Mouse (Mus musculus) megakaryocyte, embryonic 14.5 days (primary cell): Measurements from ENCODE around the gene Stx11. TPM values are rescaled to one million over a fixed set of nuclear protein-coding genes. Genes with fewer than 3 reads are reported as not detected.

Source experiments
- H3K27me3 ChIP-seq: replicated peaks from 2 replicates; pipeline ENCODE3; 2012; ENCODE audit warnings: inconsistent platforms
- H3K36me3 ChIP-seq: replicated peaks from 2 replicates; pipeline ENCODE3; 2012; ENCODE audit warnings: low read length, inconsistent platforms, mixed read lengths
- H3K4me1 ChIP-seq: 2 replicates; pipeline ENCODE4 v1.6.1; 2012; ENCODE audit warnings: inconsistent platforms
- H3K4me3 ChIP-seq: replicated peaks from 2 replicates; pipeline ENCODE3; 2012; ENCODE audit warnings: moderate library complexity, mild to moderate bottlenecking, inconsistent platforms
- H3K9me3 ChIP-seq: 2 replicates; pipeline ENCODE4 v1.6.1; 2012; ENCODE audit warnings: inconsistent platforms
- FLI1 ChIP-seq: IDR thresholded peaks from 2 replicates; pipeline ENCODE4 v1.6.1; 2012; ENCODE audit warnings: low read length, inconsistent platforms, mixed read lengths
- GATA1 ChIP-seq: IDR thresholded peaks from 3 replicates; pipeline ENCODE4 v1.6.1; 2012; ENCODE audit warnings: mixed read lengths, low read length, inconsistent platforms, borderline replicate concordance
- polyA plus RNA-seq: library from polyadenylated mRNA; stranded (reverse); fragments of >175 nt; gene quantifications from 2 replicates; pipeline ENCODE4 v1.2.3, GENCODE M21; 2012; ENCODE audit warnings: low replicate concordance; ENCODE audit not compliant: insufficient read depth

Stx11 gene
- polyA plus RNA-seq, 1 experiment = 81.5 TPM

DNA sequence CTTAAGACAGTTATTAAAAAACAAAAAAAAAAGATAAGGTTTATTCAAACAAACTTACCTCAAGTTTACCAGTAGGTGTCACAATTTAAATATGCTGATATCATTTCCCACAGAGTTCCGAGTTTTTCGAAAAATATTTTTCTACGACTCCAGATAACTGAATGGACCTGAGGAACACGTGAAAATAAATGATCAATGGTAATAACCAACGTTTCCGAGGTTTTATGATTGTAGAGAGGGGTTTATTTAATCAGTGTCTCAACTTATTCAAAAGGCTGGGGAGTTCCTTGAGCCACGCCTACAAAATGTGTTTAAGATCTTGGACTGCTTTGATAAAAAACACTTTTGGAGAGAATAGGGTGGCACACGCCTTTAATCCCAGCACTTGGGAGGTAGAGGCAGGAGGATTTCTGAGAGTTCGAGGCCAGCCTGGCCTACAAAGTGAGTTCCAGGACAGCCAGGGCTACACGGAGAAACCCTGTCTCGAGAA lies 42.5 kb downstream of the Stx11 start:
- Histone ChIP-seq H3K27me3 (no peaks in the 10 kb centered on the region), H3K4me3 (peak overlapping the region; percentile 95), H3K36me3 (no peaks in the 10 kb centered on the region), H3K9me3 (no peaks in the 10 kb centered on the region), H3K4me1 (peaks cover 40% of the 10 kb centered on the region)
- TF ChIP-seq GATA1 (no peak), FLI1 (no peak)

DNA sequence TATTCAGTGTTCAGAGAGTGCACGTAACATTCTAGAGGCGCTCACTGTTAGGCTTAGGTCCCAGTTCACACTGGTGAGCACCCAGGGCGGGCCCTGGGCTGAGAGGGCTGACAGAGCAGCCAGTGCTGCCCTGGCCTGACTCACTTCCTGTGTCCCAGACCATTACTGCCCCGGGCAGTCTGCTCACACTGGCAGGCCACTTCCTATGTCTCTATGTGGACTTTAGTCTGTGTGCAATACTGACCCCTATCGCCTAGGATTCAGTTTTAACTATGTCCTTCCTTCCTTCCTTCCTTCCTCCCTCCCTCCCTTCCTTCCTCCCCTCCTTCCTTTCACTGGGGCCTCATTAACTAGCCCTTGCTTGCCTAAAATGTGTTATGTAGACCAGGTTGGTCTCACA lies 44.8 kb downstream of the Stx11 start:
- Histone ChIP-seq H3K27me3 (no peaks in the 10 kb centered on the region), H3K4me3 (peak overlapping the region; percentile 62), H3K36me3 (peaks cover 4% of the 10 kb centered on the region), H3K4me1 (peaks cover 33% of the 10 kb centered on the region), H3K9me3 (no peaks in the 10 kb centered on the region)
- no peak for TF ChIP-seq GATA1

DNA sequence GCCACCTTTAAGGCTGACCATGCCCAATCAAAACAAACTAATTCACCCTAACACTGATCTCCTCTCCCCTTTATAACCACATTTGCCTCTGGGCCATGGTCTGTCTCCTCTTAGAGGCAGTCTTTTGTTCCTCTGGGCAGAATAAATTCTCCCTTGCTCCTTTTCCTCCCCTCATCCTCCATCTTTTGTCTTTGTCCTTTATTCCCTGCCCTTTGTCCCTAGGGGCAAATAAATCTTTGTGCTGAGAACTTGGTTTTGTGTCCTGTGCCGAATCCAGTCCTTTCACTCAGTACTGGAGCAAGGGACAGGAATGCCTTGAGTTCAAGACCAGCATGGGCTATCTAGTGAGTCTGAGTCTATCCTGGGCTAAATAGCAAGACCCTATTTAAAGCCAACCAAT lies 46.5 kb downstream of the Stx11 start:
- TF ChIP-seq GATA1 (no peak), FLI1 (no peak)
- peaks cover 4% of the 10 kb centered on the region for H3K36me3 ChIP-seq
- no peaks in the 10 kb centered on the region for H3K9me3 ChIP-seq
- H3K27me3 ChIP-seq = no peaks in the 10 kb centered on the region
- H3K4me1 ChIP-seq = peaks cover 22% of the 10 kb centered on the region
- H3K4me3 ChIP-seq = no peak overlapping the region

DNA sequence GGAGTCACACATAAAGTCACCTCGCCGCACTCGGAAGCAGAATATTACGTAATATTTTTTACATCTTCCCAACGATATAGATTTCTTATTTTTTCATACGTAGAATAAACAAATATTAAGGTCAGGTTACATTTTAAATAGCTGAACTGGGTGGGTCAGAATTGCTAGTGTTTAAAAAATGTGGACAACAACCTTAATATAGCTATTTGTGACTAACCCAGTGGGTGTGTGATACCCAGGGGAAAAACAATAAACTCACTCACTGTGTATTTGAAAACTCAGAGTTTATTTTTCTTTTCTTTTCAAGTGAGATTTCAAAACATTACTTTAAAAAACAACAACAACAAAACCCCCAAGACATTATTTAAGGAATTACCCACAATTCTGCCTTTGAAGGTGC lies 47.7 kb downstream of the Stx11 start:
- H3K4me3 ChIP-seq = no peak overlapping the region
- H3K27me3 ChIP-seq = no peaks in the 10 kb centered on the region
- H3K36me3 ChIP-seq = peaks cover 4% of the 10 kb centered on the region
- no peak for TF ChIP-seq FLI1
- H3K9me3 ChIP-seq = no peaks in the 10 kb centered on the region
- H3K4me1 ChIP-seq = peaks cover 31% of the 10 kb centered on the region

DNA sequence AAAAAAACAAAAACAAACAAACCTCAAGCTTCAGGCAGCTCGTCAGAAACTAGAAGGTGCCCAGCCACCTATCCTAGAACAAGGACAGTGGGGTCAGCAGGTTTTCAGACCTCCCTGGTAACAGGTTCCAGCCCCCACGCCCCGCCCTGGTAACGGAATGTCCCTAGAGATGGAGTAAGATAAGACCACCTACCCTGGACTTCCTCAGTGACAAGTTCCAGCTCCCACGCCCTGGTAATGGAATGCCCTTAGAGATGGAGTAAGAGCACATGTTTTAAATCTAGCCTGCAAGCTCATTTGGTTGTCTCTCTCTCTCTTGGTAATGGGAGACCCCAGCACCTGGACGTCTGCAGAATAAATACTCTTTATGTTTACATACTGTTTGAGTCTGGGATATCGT lies 48.3 kb downstream of the Stx11 start:
- Histone ChIP-seq H3K36me3 (peaks cover 4% of the 10 kb centered on the region), H3K4me3 (no peak overlapping the region), H3K4me1 (peaks cover 28% of the 10 kb centered on the region), H3K27me3 (no peaks in the 10 kb centered on the region), H3K9me3 (no peaks in the 10 kb centered on the region)
- no peak for TF ChIP-seq GATA1
- TF ChIP-seq FLI1 = no peak

DNA sequence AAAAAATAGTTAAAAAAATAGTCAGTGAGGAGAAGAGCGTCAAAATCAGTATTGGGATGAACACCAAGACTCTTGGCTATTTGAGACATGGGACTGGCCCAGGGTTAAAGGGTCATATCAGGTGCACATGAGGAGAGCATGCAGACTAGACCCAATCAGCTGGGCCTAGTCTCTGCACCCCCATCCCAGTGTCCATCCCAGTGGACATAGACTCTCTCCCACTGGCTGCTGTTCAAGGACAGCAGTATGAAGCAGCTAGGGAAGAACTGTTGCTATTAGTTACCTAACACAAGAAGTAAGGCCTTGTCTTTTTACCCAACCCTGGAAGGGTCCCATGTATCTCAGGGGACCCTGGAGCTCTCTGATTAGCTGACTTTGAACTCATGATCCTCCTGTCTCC lies 49.9 kb downstream of the Stx11 start:
- Histone ChIP-seq H3K4me1 (peaks cover 17% of the 10 kb centered on the region), H3K36me3 (peaks cover 4% of the 10 kb centered on the region), H3K4me3 (no peak overlapping the region), H3K9me3 (no peaks in the 10 kb centered on the region), H3K27me3 (no peaks in the 10 kb centered on the region)
- TF ChIP-seq GATA1 (no peak), FLI1 (no peak)

DNA sequence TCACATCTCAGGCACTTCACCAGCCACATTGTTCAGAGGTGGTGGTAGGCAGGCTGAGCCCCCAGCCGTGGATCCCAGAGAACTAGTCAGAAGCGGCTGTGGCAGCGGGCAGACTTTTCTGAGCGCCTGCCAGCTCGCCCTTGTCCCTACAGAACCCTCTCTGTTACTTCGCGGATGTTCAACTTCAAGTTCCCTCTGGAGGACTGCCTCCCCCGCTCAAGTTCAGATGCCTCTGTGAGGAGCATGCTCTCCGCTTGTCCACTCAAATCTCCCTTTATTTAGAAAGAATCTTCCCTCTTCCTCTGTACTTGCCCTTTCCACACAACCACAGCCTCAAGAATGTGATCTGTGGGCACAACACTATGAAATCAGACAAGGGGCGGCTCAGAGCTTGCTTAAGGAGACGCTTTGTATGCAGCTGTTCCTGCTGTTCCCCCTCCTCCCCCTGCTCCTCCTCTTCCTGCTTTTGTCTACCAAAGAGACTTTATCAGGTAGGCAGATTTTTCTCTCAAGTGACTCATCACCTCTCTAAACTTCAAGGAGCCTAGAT lies 52.0 kb downstream of the Stx11 start:
- no peak for TF ChIP-seq GATA1
- TF ChIP-seq FLI1 = no peak
- peaks cover 4% of the 10 kb centered on the region for H3K36me3 ChIP-seq
- peaks cover 9% of the 10 kb centered on the region for H3K4me1 ChIP-seq
- H3K4me3 ChIP-seq = no peak overlapping the region
- H3K9me3 ChIP-seq = 0 out of 2 replicates have a peak, but pooled peaks cover 3% of the 10 kb centered on the region
- H3K27me3 ChIP-seq = no peaks in the 10 kb centered on the region

DNA sequence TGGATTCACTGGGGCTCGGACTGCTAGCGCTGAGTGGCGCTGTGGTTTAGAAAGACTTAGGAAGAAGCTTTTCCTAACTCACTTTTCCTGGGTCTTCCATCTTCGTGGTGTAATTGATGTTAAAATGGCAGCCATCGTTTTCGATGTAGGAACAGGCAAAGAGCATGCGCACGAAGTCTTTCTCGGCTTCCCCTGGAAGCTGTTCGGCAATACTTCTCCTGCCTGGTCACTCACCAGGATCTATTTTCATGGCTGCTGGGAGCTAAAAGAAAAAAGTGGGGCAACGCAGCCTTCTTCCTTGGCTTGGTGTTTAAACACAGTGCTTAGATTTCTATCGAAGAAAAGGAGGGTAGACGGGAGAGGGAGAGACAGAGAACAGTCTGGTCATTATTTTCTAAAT lies 52.6 kb downstream of the Stx11 start:
- no peaks in the 10 kb centered on the region for H3K27me3 ChIP-seq
- TF ChIP-seq GATA1 (no peak), FLI1 (no peak)
- peaks cover 4% of the 10 kb centered on the region for H3K36me3 ChIP-seq
- no peak overlapping the region for H3K4me3 ChIP-seq
- H3K4me1 ChIP-seq = peaks cover 9% of the 10 kb centered on the region
- H3K9me3 ChIP-seq = 0 out of 2 replicates have a peak, but pooled peaks cover 3% of the 10 kb centered on the region

DNA sequence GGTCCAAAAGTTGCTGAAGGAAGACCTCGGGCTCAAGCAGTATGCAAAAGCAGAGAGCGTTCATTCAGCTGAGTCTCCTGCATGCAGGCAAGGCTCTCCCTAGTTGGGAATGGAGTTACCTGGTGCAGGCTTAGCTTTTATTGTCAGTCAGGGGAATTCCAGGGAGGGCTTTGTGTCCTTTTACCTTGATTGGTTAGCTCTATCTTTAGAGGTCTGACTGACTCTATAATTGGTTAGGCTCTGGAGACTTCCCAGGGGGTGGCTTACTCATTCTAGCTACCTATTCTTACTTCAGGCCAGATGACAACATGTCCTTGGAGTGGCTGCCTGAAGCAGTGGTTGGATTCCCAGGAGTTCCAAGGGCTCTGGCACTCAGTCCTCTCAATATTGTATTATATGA lies 54.2 kb downstream of the Stx11 start:
- H3K36me3 ChIP-seq = no peaks in the 10 kb centered on the region
- 0 out of 2 replicates have a peak, but pooled peaks cover 3% of the 10 kb centered on the region for H3K9me3 ChIP-seq
- no peak overlapping the region for H3K4me3 ChIP-seq
- no peaks in the 10 kb centered on the region for H3K27me3 ChIP-seq
- no peak for TF ChIP-seq GATA1
- no peak for TF ChIP-seq FLI1
- peaks cover 9% of the 10 kb centered on the region for H3K4me1 ChIP-seq

DNA sequence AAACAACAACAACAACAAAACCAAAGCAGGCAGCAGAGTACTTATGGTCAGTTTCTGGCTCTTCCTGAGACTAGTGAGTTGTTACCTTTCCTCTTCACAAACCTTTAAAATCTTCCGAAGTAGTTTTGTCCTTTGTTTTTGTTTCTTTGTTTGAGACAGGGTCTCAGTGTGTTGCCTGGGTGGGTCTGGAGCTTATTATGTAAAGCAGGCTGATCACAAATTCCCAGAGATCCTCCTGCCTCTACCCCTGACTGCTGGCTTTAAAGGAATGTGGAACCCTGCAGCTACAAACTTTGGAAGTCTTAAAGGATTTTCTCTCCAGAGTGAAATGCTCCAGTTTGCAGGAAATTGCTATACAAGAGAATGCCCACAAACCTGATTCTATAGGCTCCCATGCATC lies 54.9 kb downstream of the Stx11 start:
- peaks cover 15% of the 10 kb centered on the region for H3K4me1 ChIP-seq
- H3K4me3 ChIP-seq = no peak overlapping the region
- 0 out of 2 replicates have a peak, but pooled peaks cover 3% of the 10 kb centered on the region for H3K9me3 ChIP-seq
- H3K27me3 ChIP-seq = no peaks in the 10 kb centered on the region
- H3K36me3 ChIP-seq = no peaks in the 10 kb centered on the region
- TF ChIP-seq GATA1 = no peak
- no peak for TF ChIP-seq FLI1

DNA sequence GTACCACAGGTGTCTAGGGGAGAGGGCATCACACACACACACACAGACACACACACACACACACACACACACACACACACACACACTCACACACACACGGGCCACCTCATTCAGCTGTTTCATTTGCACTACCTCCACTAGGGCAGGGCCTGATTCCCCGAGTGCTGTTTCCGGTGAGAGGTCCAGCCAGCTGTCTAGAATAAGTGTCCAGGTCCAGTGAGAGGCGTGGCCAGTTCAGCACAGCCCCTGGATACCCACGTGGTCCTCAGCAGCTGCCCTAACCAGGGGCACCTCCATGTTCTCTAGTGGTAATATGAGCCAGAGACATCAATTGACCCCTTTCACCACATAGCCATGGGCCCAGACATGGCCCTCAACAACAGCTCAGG lies 60.0 kb downstream of the Stx11 start:
- Histone ChIP-seq H3K36me3 (no peaks in the 10 kb centered on the region), H3K4me1 (peaks cover 13% of the 10 kb centered on the region), H3K4me3 (no peak overlapping the region), H3K27me3 (no peaks in the 10 kb centered on the region), H3K9me3 (peaks cover 3% of the 10 kb centered on the region; the same call in 1 of the 2 replicates)
- no peak for TF ChIP-seq GATA1
